Mouse (Mus musculus): ENCODE measurements around the gene Ipo7. TPM values are rescaled to one million over a fixed set of nuclear protein-coding genes. Genes with fewer than 3 reads are reported as not detected.
"Not testable (repeated sequence)": the region's sequence is repeated elsewhere in the genome, so short reads cannot be mapped to it uniquely, and the experiment has no call there.

Ipo7 gene
- polyA plus RNA-seq, 1 experiment from 2014 or later = 44.9 TPM

DNA sequence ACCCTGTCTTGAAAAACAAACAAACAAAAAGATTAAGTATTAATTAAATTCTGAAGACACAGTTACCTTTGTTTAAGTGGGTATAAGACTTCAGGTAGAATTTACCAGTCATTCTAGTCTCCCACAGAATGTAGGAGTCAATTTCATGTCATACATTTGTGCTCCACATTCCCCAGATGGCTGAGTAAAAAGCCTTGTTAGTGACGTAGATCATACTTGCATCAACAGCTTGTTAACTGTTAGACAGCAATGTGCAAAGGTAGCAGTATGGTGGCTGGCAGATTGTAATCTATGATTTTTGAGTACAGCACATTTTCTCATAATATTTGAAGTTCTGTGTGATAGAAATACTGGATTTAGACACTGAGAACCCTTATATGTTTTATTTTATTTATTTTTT, 10.8 kb downstream of the Ipo7 start:
- Histone ChIP-seq H3K4me3 (no peak overlapping the region), H3K4me1 (no peaks in the 10 kb centered on the region), H3K9ac (no peak overlapping the region), H3K4me2 (no peak overlapping the region), H3K27me3 (no peaks in the 10 kb centered on the region), H3K36me3 (peaks cover 57% of the 10 kb centered on the region), H3K9me3 (no peaks in the 10 kb centered on the region), H3K27ac (no peak overlapping the region)
- WGBS = 73% methylated on average over 1 of the region's 1 CpGs
- ATAC-seq (ENCODE audit: insufficient number of reproducible peaks, insufficient read depth, low FRiP score, low TSS enrichment, low read depth) = no peak

DNA sequence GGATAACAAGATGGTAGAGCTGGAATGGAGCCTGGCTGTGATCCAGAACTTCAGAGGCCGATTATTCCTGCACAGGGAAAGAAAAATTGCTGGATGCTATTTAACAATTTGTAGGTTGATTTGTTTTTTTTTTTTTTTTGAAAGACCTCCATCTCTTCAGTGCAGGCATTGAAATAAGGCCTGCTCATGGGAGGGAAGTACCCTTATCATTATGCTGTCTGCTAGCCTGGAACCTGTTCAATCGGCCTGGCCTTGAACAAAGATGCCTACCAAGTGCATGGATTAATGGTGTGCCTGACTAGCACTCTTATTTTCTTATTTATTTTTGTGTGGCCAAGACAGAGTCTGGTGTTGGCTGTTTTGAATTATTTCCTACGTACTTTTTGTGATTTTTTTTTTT, 12.3 kb downstream of the Ipo7 start:
- ATAC-seq (ENCODE audit: insufficient number of reproducible peaks, insufficient read depth, low FRiP score, low TSS enrichment, low read depth) = no peak
- WGBS = 67% methylated on average over 3 of the region's 3 CpGs
- H3K27me3 ChIP-seq = no peaks in the 10 kb centered on the region
- peaks cover 64% of the 10 kb centered on the region for H3K36me3 ChIP-seq
- H3K4me1 ChIP-seq = peaks cover 4% of the 10 kb centered on the region; the same call in 1 of the 2 replicates
- no peaks in the 10 kb centered on the region for H3K9me3 ChIP-seq
- no peak overlapping the region for H3K4me3 ChIP-seq
- no peak overlapping the region for H3K4me2 ChIP-seq
- no peak overlapping the region for H3K9ac ChIP-seq
- no peak overlapping the region for H3K27ac ChIP-seq

DNA sequence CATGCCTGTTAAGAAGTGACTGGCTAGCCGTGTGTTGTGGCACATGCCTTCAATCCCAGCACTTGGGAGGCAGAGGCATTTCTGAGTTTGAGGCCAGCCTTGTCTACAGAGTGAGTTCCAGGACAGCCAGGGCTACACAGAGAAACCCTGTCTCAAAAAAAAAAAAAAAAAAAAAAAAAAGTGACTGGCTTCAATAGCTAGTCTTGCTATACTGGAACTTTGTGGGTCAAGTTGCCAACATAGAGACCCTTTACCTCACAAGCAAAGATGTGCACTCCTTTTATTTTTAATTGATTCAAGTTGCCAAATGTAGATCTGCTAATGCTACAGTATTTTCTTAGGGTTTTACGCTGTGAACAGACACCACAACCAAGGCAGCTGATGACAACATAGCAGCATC, 39.6 kb downstream of the Ipo7 start:
- not testable (repeated sequence) for H3K9me3 ChIP-seq; H3K27me3 ChIP-seq; H3K4me3 ChIP-seq; H3K9ac ChIP-seq; H3K27ac ChIP-seq; H3K4me2 ChIP-seq; ATAC-seq (ENCODE audit: insufficient number of reproducible peaks, insufficient read depth, low FRiP score, low TSS enrichment, low read depth)
- WGBS = 93% methylated on average over 2 of the region's 2 CpGs
- Histone ChIP-seq H3K4me1 (peaks cover 11% of the 10 kb centered on the region), H3K36me3 (peaks cover 43% of the 10 kb centered on the region)

DNA sequence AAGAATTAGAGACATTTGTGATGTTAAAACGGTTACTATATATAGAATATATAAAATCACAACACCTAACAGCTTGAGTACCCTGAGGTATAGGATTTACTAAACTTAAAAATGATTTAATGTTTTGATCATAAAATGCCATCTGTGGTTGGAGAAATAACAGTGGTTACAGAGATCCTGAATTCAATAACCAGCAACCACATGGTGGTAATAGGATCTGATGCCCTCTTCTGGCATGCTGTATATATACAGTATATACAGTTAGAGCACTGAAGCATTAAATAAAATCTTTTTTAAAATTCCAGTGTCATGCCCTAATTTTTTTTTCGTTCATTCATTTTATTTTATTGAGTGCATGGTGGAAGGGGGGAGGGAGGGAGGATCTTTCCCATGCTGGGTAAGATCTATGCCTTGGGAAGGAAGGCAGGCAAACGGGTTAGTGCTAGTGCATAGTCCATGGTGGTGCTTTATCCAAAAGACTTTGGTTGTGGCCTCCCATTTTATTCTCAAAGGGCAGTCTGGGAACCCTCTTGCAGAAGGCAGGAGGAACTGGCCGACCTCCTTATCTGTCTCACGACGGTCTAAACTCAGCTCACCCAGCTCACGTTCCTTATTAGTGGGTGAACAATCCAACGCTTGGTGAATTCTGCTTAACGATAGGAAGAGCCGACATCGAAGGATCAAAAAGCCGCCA, 41.2 kb downstream of the Ipo7 start:
- H3K4me1 ChIP-seq = peaks cover 11% of the 10 kb centered on the region
- H3K27ac ChIP-seq = no peak overlapping the region; the same call in 1 of the 2 replicates
- H3K4me3 ChIP-seq = no peak overlapping the region
- WGBS = 84% methylated on average over 12 of the region's 12 CpGs
- H3K9ac ChIP-seq = no peak overlapping the region
- no peak for ATAC-seq (ENCODE audit: insufficient number of reproducible peaks, insufficient read depth, low FRiP score, low TSS enrichment, low read depth)
- no peaks in the 10 kb centered on the region for H3K27me3 ChIP-seq
- H3K4me2 ChIP-seq = peak overlapping the region; percentile 67; the same call in 1 of the 2 replicates
- H3K9me3 ChIP-seq = no peaks in the 10 kb centered on the region
- peaks cover 35% of the 10 kb centered on the region for H3K36me3 ChIP-seq

DNA sequence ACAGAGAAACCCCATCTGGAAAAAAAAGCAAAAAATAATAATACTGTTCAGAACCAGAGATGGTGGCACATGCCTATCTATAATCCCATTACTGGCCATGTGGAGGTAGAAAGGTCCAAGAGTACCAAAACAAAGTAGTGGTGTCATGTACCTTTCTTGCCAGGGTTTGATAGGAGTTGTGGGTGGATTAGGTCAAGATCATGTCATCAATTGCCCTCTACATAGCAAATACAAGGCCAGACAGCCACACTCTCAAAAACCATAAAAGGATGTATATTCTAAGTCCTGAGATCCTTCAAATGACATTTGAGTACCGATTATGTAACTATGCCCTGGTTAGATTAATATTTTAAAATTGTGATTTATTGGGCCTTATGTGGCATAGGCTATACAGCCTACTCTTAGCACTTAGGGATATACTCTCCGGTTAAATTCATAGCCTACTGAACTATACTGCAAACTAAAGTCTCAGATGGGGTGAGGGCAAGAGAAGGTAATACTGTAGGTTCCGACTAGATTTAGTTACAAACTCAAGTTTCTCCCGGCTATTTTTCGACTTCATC, 42.1 kb downstream of the Ipo7 start:
- ATAC-seq (ENCODE audit: insufficient number of reproducible peaks, insufficient read depth, low FRiP score, low TSS enrichment, low read depth) = no peak
- 23% methylated on average over 5 of the region's 5 CpGs for WGBS
- H3K4me2 ChIP-seq = peak overlapping the region; percentile 67
- peak overlapping the region; percentile 96 for H3K9ac ChIP-seq
- H3K27me3 ChIP-seq = no peaks in the 10 kb centered on the region
- H3K9me3 ChIP-seq = no peaks in the 10 kb centered on the region
- H3K4me1 ChIP-seq = peaks cover 11% of the 10 kb centered on the region
- peak overlapping the region; percentile 80 for H3K4me3 ChIP-seq
- H3K36me3 ChIP-seq = peaks cover 28% of the 10 kb centered on the region
- H3K27ac ChIP-seq = peak overlapping the region; percentile 99

DNA sequence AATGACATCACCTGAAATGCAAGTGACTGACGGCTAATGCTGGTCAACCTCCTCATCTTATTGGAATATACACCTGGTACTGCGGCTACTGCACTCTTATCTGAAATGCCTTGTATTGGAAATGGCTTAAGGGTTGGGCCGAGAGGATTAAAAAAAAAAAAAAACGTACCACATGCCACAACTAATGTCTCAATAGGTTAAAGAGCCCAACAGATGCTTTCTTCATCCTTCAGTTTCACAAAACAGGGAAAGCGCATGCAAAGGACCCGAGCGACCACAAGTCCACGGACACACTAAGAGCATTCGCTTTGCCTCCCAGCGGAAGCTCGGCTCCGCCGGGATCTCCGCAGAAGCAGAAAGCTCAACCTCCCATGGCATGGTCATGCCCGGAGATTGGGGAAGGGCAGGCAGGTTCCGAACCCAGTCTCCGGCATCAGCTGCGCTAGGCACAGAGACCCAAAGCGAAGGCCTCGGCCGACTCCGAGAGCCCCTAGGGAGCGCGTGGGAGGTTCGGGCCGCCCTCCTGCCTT, 42.7 kb downstream of the Ipo7 start:
- Histone ChIP-seq H3K27ac (peak overlapping the region; percentile 99), H3K4me1 (peaks cover 11% of the 10 kb centered on the region), H3K9ac (peak overlapping the region; percentile 96), H3K4me2 (peak overlapping the region; percentile 67), H3K4me3 (peak overlapping the region; percentile 80), H3K36me3 (peaks cover 24% of the 10 kb centered on the region), H3K27me3 (no peaks in the 10 kb centered on the region), H3K9me3 (no peaks in the 10 kb centered on the region)
- peak; percentile 7; the same call in 1 of the 2 replicates for ATAC-seq (ENCODE audit: insufficient number of reproducible peaks, insufficient read depth, low FRiP score, low TSS enrichment, low read depth)
- WGBS = under 1% methylated on average over 26 of the region's 26 CpGs

DNA sequence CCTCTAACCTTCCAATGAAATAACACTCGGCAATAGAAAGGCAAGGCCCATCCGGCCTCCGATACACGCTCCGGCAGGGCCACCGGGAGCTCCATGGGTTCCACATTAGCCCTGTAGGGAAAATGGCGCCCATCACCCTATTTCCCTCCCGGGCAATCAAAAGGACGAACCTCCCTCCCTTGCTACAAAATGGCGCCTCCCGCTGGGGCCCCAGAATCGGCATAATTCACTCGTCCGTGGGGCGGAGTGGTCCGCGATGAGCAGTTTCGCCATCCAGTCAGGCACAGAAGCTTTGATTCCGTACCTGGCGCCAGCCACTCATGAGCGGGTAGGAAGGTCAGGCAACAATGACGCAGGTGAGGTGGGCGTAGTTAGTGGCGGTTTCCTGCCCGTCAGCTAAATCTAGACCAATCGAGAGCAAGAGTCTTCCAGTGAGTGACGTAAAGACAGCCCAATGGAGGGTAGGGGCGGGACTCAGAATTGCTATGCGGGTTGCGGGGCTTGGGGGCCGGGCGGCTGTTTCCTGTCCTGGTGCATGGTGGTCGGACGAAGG, 43.2 kb downstream of the Ipo7 start, which contains the start of gene Zfp143:
Gene Zfp143 (plus strand): TSS at position 19 of the 553 bp plus-strand sequence.
- Histone ChIP-seq H3K27me3 (no peaks in the 10 kb centered on the region), H3K36me3 (peaks cover 25% of the 10 kb centered on the region), H3K9ac (peak within 1 kb of the TSS; percentile 96), H3K27ac (peak within 1 kb of the TSS; percentile 100), H3K4me1 (peaks cover 11% of the 10 kb centered on the region), H3K4me2 (peak within 1 kb of the TSS; percentile 67), H3K4me3 (peak within 1 kb of the TSS; percentile 80), H3K9me3 (no peaks in the 10 kb centered on the region)
- under 1% methylated on average over 34 of the region's 34 CpGs for WGBS
- ATAC-seq (ENCODE audit: insufficient number of reproducible peaks, insufficient read depth, low FRiP score, low TSS enrichment, low read depth) = peak; percentile 99

DNA sequence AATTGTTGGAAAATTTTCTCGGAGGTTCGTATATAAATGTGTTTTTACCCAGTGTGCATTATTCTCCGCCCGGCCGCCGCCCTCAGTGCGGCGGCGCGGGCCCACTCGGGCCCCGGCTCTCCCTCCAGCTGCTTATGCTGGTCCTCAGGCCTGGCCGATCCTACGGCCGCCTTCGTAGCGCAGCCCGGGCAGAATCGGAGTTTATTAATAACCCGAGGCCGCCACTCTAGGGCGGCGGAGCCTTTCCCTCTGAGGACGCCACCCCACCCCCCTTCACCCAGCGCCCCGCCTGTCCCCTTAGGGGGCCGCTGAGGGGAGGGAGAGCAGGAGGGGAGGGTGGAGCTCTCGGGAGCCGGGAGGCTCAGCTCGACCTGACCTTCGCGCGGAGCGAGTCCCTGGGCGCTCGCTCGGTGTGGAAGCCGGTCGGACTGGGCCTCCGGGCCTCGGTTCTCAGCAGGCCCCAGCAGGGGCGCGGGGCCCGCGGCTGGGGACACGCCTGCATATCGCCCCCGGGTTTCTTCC, 43.7 kb downstream of the Ipo7 start:
- Histone ChIP-seq H3K27me3 (no peaks in the 10 kb centered on the region), H3K9me3 (no peaks in the 10 kb centered on the region), H3K4me2 (peak overlapping the region; percentile 61), H3K27ac (peak overlapping the region; percentile 100), H3K9ac (peak overlapping the region; percentile 94), H3K4me1 (peaks cover 11% of the 10 kb centered on the region), H3K4me3 (peak overlapping the region; percentile 80), H3K36me3 (peaks cover 24% of the 10 kb centered on the region)
- ATAC-seq (ENCODE audit: insufficient number of reproducible peaks, insufficient read depth, low FRiP score, low TSS enrichment, low read depth) = peak; percentile 83; the same call in 1 of the 2 replicates
- under 1% methylated on average over 48 of the region's 48 CpGs for WGBS

DNA sequence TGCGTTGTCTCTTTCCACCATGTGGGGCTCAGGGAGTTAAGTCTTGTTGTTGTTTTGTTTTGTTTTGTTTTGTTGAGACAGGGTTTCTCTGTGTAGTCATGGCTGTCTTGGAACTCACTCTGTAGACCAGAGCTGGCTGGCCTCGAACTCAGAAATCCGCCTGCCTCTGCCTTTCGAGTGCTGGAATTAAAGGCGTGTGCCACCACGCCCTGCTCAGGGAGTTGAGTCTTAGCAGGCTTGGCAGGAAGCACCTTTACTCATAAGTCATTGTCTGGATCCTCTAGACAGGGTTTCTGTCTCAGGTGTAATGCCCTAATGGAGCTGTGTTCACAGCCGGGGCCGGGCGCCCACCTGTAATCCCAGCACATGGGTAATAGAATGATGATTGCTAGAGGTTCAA, 45.7 kb downstream of the Ipo7 start:
- H3K27me3 ChIP-seq = no peaks in the 10 kb centered on the region
- H3K9ac ChIP-seq = no peak overlapping the region
- no peak overlapping the region for H3K27ac ChIP-seq
- H3K4me2 ChIP-seq = no peak overlapping the region
- ATAC-seq (ENCODE audit: insufficient number of reproducible peaks, insufficient read depth, low FRiP score, low TSS enrichment, low read depth) = no peak
- WGBS = 97% methylated on average over 9 of the region's 9 CpGs
- peaks cover 26% of the 10 kb centered on the region for H3K36me3 ChIP-seq
- H3K9me3 ChIP-seq = no peaks in the 10 kb centered on the region
- H3K4me1 ChIP-seq = peaks cover 11% of the 10 kb centered on the region
- H3K4me3 ChIP-seq = no peak overlapping the region

DNA sequence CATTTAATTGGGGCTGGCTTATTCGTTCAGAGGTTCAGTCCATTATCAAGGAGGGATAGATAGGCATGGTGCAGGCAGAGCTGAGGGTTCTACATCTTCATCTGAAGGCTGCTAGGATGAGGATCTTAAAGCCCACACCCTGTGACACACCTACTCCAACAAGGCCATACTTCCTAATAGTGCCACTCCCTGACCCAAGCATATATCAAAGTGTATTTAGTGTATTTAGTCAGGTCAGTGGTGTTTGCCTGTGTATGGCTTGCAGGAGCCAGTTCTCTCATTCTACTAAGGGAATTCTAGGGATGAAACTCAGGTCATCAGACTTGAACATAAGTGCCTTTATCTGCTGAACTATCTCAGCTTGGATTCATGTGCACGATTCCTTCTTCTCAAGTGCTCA, 51.0 kb downstream of the Ipo7 start:
- Histone ChIP-seq H3K27me3 (no peaks in the 10 kb centered on the region), H3K27ac (no peak overlapping the region), H3K9me3 (no peaks in the 10 kb centered on the region), H3K36me3 (peaks cover 48% of the 10 kb centered on the region), H3K9ac (no peak overlapping the region), H3K4me1 (no peaks in the 10 kb centered on the region), H3K4me3 (no peak overlapping the region), H3K4me2 (no peak overlapping the region)
- no peak for ATAC-seq (ENCODE audit: insufficient number of reproducible peaks, insufficient read depth, low FRiP score, low TSS enrichment, low read depth)
- 83% methylated on average over 2 of the region's 2 CpGs for WGBS

DNA sequence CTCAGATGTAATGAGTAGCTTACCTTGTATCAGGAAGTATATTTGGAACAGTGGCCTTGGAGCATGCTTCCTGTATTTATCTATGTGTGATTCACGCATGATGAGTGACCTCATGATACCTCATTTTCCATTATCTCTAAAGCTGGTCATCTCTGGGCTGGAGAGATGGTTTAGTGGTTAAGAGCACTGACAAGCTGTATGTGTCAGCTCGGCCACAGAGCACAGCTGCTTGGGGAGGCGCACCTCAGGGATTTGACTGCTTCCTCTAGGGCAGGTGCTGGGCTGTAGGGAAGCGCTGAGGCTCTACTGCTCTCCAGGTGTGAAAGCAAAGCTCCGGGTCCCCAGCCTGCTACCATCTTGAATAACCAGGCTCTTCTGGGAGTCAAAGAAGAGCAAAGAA, 60.1 kb downstream of the Ipo7 start:
- peaks cover 93% of the 10 kb centered on the region for H3K36me3 ChIP-seq
- ATAC-seq (ENCODE audit: insufficient number of reproducible peaks, insufficient read depth, low FRiP score, low TSS enrichment, low read depth) = no peak
- no peaks in the 10 kb centered on the region for H3K27me3 ChIP-seq
- H3K4me3 ChIP-seq = no peak overlapping the region
- H3K4me2 ChIP-seq = no peak overlapping the region
- 92% methylated on average over 5 of the region's 5 CpGs for WGBS
- no peak overlapping the region for H3K9ac ChIP-seq
- H3K9me3 ChIP-seq = no peaks in the 10 kb centered on the region
- no peaks in the 10 kb centered on the region for H3K4me1 ChIP-seq
- no peak overlapping the region for H3K27ac ChIP-seq
